ENCODE assay signal across 25 mouse cellular contexts in the genomic region with DNA sequence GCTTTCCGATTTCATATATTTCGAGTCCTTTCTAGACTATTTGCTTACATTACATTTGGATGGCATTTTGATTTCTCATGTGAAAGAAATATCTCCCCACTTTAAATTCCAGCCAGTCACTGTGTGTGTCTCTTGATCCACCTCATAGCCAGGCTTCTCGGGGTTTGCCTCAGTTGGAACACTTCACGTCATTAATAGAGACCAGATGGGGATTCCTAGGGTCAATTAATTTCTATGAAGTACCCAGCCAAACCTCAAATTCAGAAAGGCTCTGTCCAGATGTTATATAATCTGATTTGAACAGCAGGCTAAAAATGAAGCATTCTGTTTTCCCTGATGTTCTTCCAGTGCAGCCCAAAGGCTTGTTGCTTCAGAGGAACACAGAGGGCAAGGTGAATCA. TPM values are rescaled to one million over a fixed set of nuclear protein-coding genes. Genes with fewer than 3 reads are reported as not detected.
DNase-seq lines count a peak whose midpoint lies in the region; ATAC-seq and TF ChIP-seq lines count a peak whose summit lies in the region.
"Had no signal": no experiment of that assay in that cellular context is flagged by ENCODE, and none has a peak within 500 bp of the region (broad histone marks: within the 10 kb centered on the region; RNA-seq: fewer than 3 reads in every experiment).

No protein-coding gene starts in this region.

- WGBS in embryonic facial prominence, embryonic 14.5 days = 41% methylated on average over 4 of the region's 4 CpGs
- 45% methylated on average over 4 of the region's 4 CpGs for WGBS in limb, embryonic 14.5 days
- 73% methylated on average over 4 of the region's 4 CpGs for WGBS in hindbrain, embryonic 10.5 days

- no peak for TF ChIP-seq POLR2A in limb, embryonic 14.5 days (IDR thresholded peaks at IDR 0.05; ENCODE audit: borderline replicate concordance, extremely low read depth, insufficient read depth, insufficient read length)

- no peak for ATAC-seq in embryonic facial prominence, embryonic 14.5 days (ENCODE audit: low read depth)
- no peak for ATAC-seq in limb, embryonic 14.5 days (ENCODE audit: low FRiP score, low read depth)
- ATAC-seq: activated CD4-positive, CD25-positive, alpha-beta regulatory T cell, adult 4 months; forebrain, embryonic 15.5 days; hindbrain, postnatal 0 days; inflammation-experienced regulatory T-cells, adult 6 months; intestine, embryonic 16.5 days had no signal

- DNase-seq in embryo, embryonic 11 days = peak; percentile 29
- DNase-seq in embryo, embryonic 9.5 days (ENCODE audit: extremely low spot score) = no peak
- DNase-seq in embryonic facial prominence, embryonic 14.5 days (ENCODE audit: low spot score) = peak; percentile 81
- peak; percentile 71 for DNase-seq in limb, embryonic 14.5 days (ENCODE audit: low spot score)
- no peak for DNase-seq in right cerebral cortex, postnatal 14 days
- DNase-seq in heart, postnatal 4 days = no peak
- no peak for DNase-seq in hindbrain, embryonic 10.5 days (ENCODE audit: low spot score)
- DNase-seq: adrenal gland, adult 8-10 months; adrenal gland, postnatal 25 days; cerebellum, adult 11-12 months; cerebellum, adult 8-10 months; cerebellum, postnatal 10 days; gastrocnemius, postnatal 10 days; gastrocnemius, postnatal 36 days; heart, adult 2 months had no signal

- H3K27me3 ChIP-seq in embryonic facial prominence, embryonic 14.5 days (replicated peaks; ENCODE audit: control insufficient read depth, insufficient read depth, low read length) = no peaks in the 10 kb centered on the region
- H3K27me3 ChIP-seq in limb, embryonic 14.5 days (ENCODE audit: control insufficient read depth, insufficient read depth, low read length) = no peaks in the 10 kb centered on the region
- H3K27me3 ChIP-seq in hindbrain, embryonic 10.5 days (ENCODE audit: insufficient read depth, poor library complexity, severe bottlenecking) = no peaks in the 10 kb centered on the region
- H3K27me3 ChIP-seq: embryonic facial prominence, embryonic 12.5 days; forebrain, embryonic 12.5 days; forebrain, embryonic 15.5 days had no signal

- no peak overlapping the region for H3K4me3 ChIP-seq in embryonic facial prominence, embryonic 14.5 days (ENCODE audit: low read depth, low read length)
- H3K4me3 ChIP-seq in limb, embryonic 14.5 days (replicated peaks; ENCODE audit: low read length) = no peak overlapping the region
- H3K4me3 ChIP-seq in hindbrain, embryonic 10.5 days = no peak overlapping the region
- H3K4me3 ChIP-seq: embryonic facial prominence, embryonic 12.5 days; erythroblast, embryonic 14.5 days; forebrain, embryonic 12.5 days; forebrain, embryonic 15.5 days; heart, adult 2 months; heart, embryonic 10.5 days had no signal

- H3K36me3 ChIP-seq in embryonic facial prominence, embryonic 14.5 days (ENCODE audit: control insufficient read depth, insufficient read depth, low read length) = no peaks in the 10 kb centered on the region
- H3K36me3 ChIP-seq in limb, embryonic 14.5 days (ENCODE audit: control insufficient read depth, insufficient read depth, low read length) = no peaks in the 10 kb centered on the region
- H3K36me3 ChIP-seq in hindbrain, embryonic 10.5 days = no peaks in the 10 kb centered on the region
- H3K36me3 ChIP-seq: embryonic facial prominence, embryonic 12.5 days; forebrain, embryonic 12.5 days; forebrain, embryonic 15.5 days; heart, embryonic 10.5 days had no signal

- no peaks in the 10 kb centered on the region for H3K9me3 ChIP-seq in embryonic facial prominence, embryonic 14.5 days (ENCODE audit: control insufficient read depth, low read length)
- H3K9me3 ChIP-seq in limb, embryonic 14.5 days (ENCODE audit: control insufficient read depth, low read length) = no peaks in the 10 kb centered on the region
- H3K9me3 ChIP-seq in hindbrain, embryonic 10.5 days = no peaks in the 10 kb centered on the region
- H3K9me3 ChIP-seq: embryonic facial prominence, embryonic 12.5 days; forebrain, embryonic 12.5 days; forebrain, embryonic 15.5 days; heart, embryonic 10.5 days had no signal

- no peak overlapping the region for H3K4me2 ChIP-seq in embryonic facial prominence, embryonic 14.5 days (ENCODE audit: low read depth, low read length)
- no peak overlapping the region for H3K4me2 ChIP-seq in limb, embryonic 14.5 days (replicated peaks; ENCODE audit: low read depth, low read length, severe bottlenecking)
- H3K4me2 ChIP-seq: embryonic facial prominence, embryonic 12.5 days; forebrain, embryonic 12.5 days; forebrain, embryonic 15.5 days; hindbrain, embryonic 14.5 days had no signal

- peaks cover 9% of the 10 kb centered on the region for H3K4me1 ChIP-seq in embryonic facial prominence, embryonic 14.5 days (ENCODE audit: control insufficient read depth, insufficient read depth, low read length)
- H3K4me1 ChIP-seq in limb, embryonic 14.5 days (ENCODE audit: control insufficient read depth, insufficient read depth, low read length) = no peaks in the 10 kb centered on the region
- no peaks in the 10 kb centered on the region for H3K4me1 ChIP-seq in hindbrain, embryonic 10.5 days (replicated peaks)
- H3K4me1 ChIP-seq: forebrain, embryonic 12.5 days; forebrain, embryonic 15.5 days; heart, embryonic 10.5 days had no signal

- H3K9ac ChIP-seq in embryonic facial prominence, embryonic 14.5 days (ENCODE audit: low read depth, low read length) = no peak overlapping the region
- H3K9ac ChIP-seq in limb, embryonic 14.5 days (ENCODE audit: low read depth, low read length, severe bottlenecking) = no peak overlapping the region
- H3K9ac ChIP-seq: embryonic facial prominence, embryonic 12.5 days; forebrain, embryonic 12.5 days; forebrain, embryonic 15.5 days; hindbrain, embryonic 14.5 days had no signal

- H3K27ac ChIP-seq in embryonic facial prominence, embryonic 14.5 days (replicated peaks; ENCODE audit: low read depth, low read length) = no peak overlapping the region
- no peak overlapping the region for H3K27ac ChIP-seq in limb, embryonic 14.5 days (replicated peaks; ENCODE audit: low read depth, low read length)
- no peak overlapping the region for H3K27ac ChIP-seq in hindbrain, embryonic 10.5 days
- H3K27ac ChIP-seq: embryonic facial prominence, embryonic 12.5 days; forebrain, embryonic 12.5 days; forebrain, embryonic 15.5 days; heart, adult 2 months; heart, embryonic 10.5 days; hindbrain, embryonic 14.5 days; hindbrain, postnatal 0 days had no signal

RNA-seq across cellular contexts. Expression of a gene that starts 37.5 kb away (rescaled TPM):
- polyA plus RNA-seq in embryonic facial prominence, embryonic 14.5 days (2014; fragmentation: Nextera tagmentation; extraction: Ambion mirVana) = 218 and 252 TPM in 2 replicates
- polyA plus RNA-seq in limb, embryonic 14.5 days (2012; rRNA removed) = 113 and 117 TPM in 2 replicates
- 191 and 192 TPM in 2 replicates for polyA plus RNA-seq in limb, embryonic 14.5 days (2014; fragmentation: Nextera tagmentation; extraction: Ambion mirVana)
- 100 to 1,000 TPM; 718 to 749 TPM for total RNA-seq in heart, postnatal 4 days (2021)
- 242 and 253 TPM in 2 replicates for polyA plus RNA-seq in hindbrain, embryonic 10.5 days (2016; fragmentation: Nextera tagmentation; extraction: Ambion mirVana)

Comparison
In these comparisons a context has a peak if more than half of its experiments do, and no peak if none do; other contexts are left out.
1. DNase-seq: peak in embryo, embryonic 11 days (single experiment), embryonic facial prominence, embryonic 14.5 days (single experiment) and limb, embryonic 14.5 days (single experiment); none in embryo, embryonic 9.5 days (single experiment), right cerebral cortex, postnatal 14 days (single experiment), heart, postnatal 4 days (single experiment) and hindbrain, embryonic 10.5 days (single experiment).